Mouse (Mus musculus) kidney, adult 2 months (tissue): ENCODE data around the gene Gm10220. TPM values are rescaled to one million over a fixed set of nuclear protein-coding genes. Genes with fewer than 3 reads are reported as not detected.

ENCODE experiments used
- DNase-seq: peaks from one replicate; pipeline ENCODE4 v3.0.0; 2021
- H3K27ac ChIP-seq: fragments of 200-500 bp; 2 replicates; pipeline ENCODE4 v1.5.1; 2012; ENCODE audit warnings: low read depth, low read length, control low read depth, inconsistent platforms; ENCODE audit not compliant: insufficient read depth
- H3K27me3 ChIP-seq: fragments of 200-500 bp; replicated peaks from 2 replicates; pipeline ENCODE4 v1.6.1; 2012; ENCODE audit warnings: mild to moderate bottlenecking, moderate library complexity, low read length, inconsistent platforms; ENCODE audit not compliant: control insufficient read depth, insufficient read depth
- H3K36me3 ChIP-seq: fragments of 200-500 bp; 2 replicates; pipeline ENCODE4 v1.6.1; 2012; ENCODE audit warnings: mild to moderate bottlenecking, moderate library complexity, low read length, inconsistent platforms; ENCODE audit not compliant: control insufficient read depth, insufficient read depth
- H3K4me1 ChIP-seq: fragments of 200-500 bp; 2 replicates; pipeline ENCODE4 v1.6.1; 2011; ENCODE audit warnings: low read length; ENCODE audit not compliant: control insufficient read depth, insufficient read depth
- H3K4me3 ChIP-seq: fragments of 200-500 bp; 2 replicates; pipeline ENCODE4 v1.5.1; 2011; ENCODE audit warnings: mild to moderate bottlenecking, low read depth, low read length, control low read depth; ENCODE audit not compliant: insufficient read depth
- CTCF ChIP-seq: fragments of 200-500 bp; conservative IDR thresholded peaks from 2 replicates; pipeline ENCODE4 v1.5.1; 2011; ENCODE audit warnings: low read depth, mild to moderate bottlenecking, control low read depth, low read length, moderate library complexity, mixed read lengths; ENCODE audit not compliant: insufficient read depth, insufficient read length
- POLR2A ChIP-seq: fragments of 200-500 bp; IDR thresholded peaks from one replicate; pipeline ENCODE4 v1.6.1; 2011; ENCODE audit warnings: low read depth, low read length, control low read depth
- WGBS: fragments of 180-500 bp; shearing (Covaris S2); methylation state at CpG from one replicate; pipeline ENCODE4 v1.1.7; 2018; 5-methylcytosine and 5-hydroxymethylcytosine counted together
- polyA plus RNA-seq: library from polyadenylated mRNA; depleted of rRNA; stranded (reverse); fragments of >200 nt; gene quantifications from 2 replicates; pipeline ENCODE4 v1.2.3, GENCODE M21; 2012; rRNA removed

Gene Gm10220
- polyA plus RNA-seq, 1 experiment, result not detected

GRCm38 (mm10) chr5:26070716-26071115 lies 50.5 kb downstream of the Gm10220 start:
- H3K4me3 ChIP-seq, result no peak overlapping the region
- no peak for DNase-seq
- H3K4me1 ChIP-seq, result no peaks in the 10 kb centered on the region
- TF ChIP-seq POLR2A, result no peak
- no peak for TF ChIP-seq CTCF
- WGBS, result 91% methylated on average over 24 of the region's 24 CpGs
- no peak overlapping the region for H3K27ac ChIP-seq
- H3K36me3 ChIP-seq, result no peaks in the 10 kb centered on the region
- H3K27me3 ChIP-seq, result no peaks in the 10 kb centered on the region

Other genes with a start within 250 kb of the Gm10220 start
- not detected in 2 replicates for gene Gm21663, start 179.0 kb downstream of the Gm10220 start, polyA plus RNA-seq
- not detected in 2 replicates for gene Gm21671, start 167.0 kb downstream of the Gm10220 start, polyA plus RNA-seq
- not detected in 2 replicates for gene Gm21680, start 148.8 kb downstream of the Gm10220 start, polyA plus RNA-seq
- gene Gm21698, start 132.8 kb downstream of the Gm10220 start, polyA plus RNA-seq, result not detected in 2 replicates
- not detected in 2 replicates for gene Gm1979, start 116.6 kb downstream of the Gm10220 start, polyA plus RNA-seq
- gene Gm5862, start 98.5 kb downstream of the Gm10220 start, polyA plus RNA-seq, result not detected in 2 replicates
- gene Speer4a, start 81.9 kb downstream of the Gm10220 start, polyA plus RNA-seq, result not detected in 2 replicates
- not detected in 2 replicates for gene Gm7347, start 62.8 kb downstream of the Gm10220 start, polyA plus RNA-seq
- gene Gm10471, start 32.1 kb downstream of the Gm10220 start, polyA plus RNA-seq, result not detected in 2 replicates
- gene 5031410I06Rik, start 16.1 kb downstream of the Gm10220 start, polyA plus RNA-seq, result not detected in 2 replicates
- gene Gm7361, start 136.3 kb upstream of the Gm10220 start, polyA plus RNA-seq, result not detected in 2 replicates